Mouse (Mus musculus) midbrain, embryonic 12.5 days (tissue): ENCODE results near the gene Repin1. TPM values are rescaled to one million over a fixed set of nuclear protein-coding genes. Genes with fewer than 3 reads are reported as not detected.
A peak's percentile ranks its signal among the peaks of the same experiment; 100 is the strongest.

Source experiments
- ATAC-seq: fragments of 200-750 bp; cut with Nextera tagmentation; 2 replicates; pipeline ENCODE4 v1.8.0; 2017; ENCODE audit warnings: low read depth, moderate TSS enrichment, moderate library complexity; ENCODE audit not compliant: low FRiP score
- H3K27ac ChIP-seq: fragments of 300-500 bp; sonication (generic); replicated peaks from 2 replicates; pipeline ENCODE4 v1.5.1; 2016; ENCODE audit warnings: mild to moderate bottlenecking
- H3K27me3 ChIP-seq: fragments of 300-500 bp; sonication (generic); 2 replicates; pipeline ENCODE4 v1.6.1; 2016; ENCODE audit warnings: mild to moderate bottlenecking
- H3K36me3 ChIP-seq: fragments of 300-500 bp; sonication (generic); 2 replicates; pipeline ENCODE4 v1.6.1; 2016
- H3K4me1 ChIP-seq: fragments of 300-500 bp; sonication (generic); 2 replicates; pipeline ENCODE4 v1.6.1; 2016
- H3K4me2 ChIP-seq: fragments of 300-500 bp; sonication (generic); replicated peaks from 2 replicates; pipeline ENCODE4 v1.6.1; 2016; ENCODE audit warnings: mild to moderate bottlenecking, moderate library complexity
- H3K4me3 ChIP-seq: fragments of 300-500 bp; sonication (generic); 2 replicates; pipeline ENCODE4 v1.5.1; 2016; ENCODE audit warnings: mild to moderate bottlenecking
- H3K9ac ChIP-seq: fragments of 300-500 bp; sonication (generic); replicated peaks from 2 replicates; pipeline ENCODE4 v1.6.1; 2016; ENCODE audit warnings: mild to moderate bottlenecking, moderate library complexity
- H3K9me3 ChIP-seq: fragments of 300-500 bp; sonication (generic); 2 replicates; pipeline ENCODE4 v1.6.1; 2016; ENCODE audit warnings: mild to moderate bottlenecking
- WGBS: fragments of 180-500 bp; shearing (Covaris S2); methylation state at CpG from one replicate; pipeline ENCODE4 v1.1.7; 2016; 5-methylcytosine and 5-hydroxymethylcytosine counted together
- polyA plus RNA-seq: library from polyadenylated mRNA; unstranded; fragments of >200 nt; fragmentation: Nextera tagmentation; extraction: Ambion mirVana; gene quantifications from 2 replicates; pipeline ENCODE4 v1.2.1, GENCODE M21; 2016

Gene Repin1
- polyA plus RNA-seq, 1 experiment from 2014 or later = 54.1 TPM

DNA sequence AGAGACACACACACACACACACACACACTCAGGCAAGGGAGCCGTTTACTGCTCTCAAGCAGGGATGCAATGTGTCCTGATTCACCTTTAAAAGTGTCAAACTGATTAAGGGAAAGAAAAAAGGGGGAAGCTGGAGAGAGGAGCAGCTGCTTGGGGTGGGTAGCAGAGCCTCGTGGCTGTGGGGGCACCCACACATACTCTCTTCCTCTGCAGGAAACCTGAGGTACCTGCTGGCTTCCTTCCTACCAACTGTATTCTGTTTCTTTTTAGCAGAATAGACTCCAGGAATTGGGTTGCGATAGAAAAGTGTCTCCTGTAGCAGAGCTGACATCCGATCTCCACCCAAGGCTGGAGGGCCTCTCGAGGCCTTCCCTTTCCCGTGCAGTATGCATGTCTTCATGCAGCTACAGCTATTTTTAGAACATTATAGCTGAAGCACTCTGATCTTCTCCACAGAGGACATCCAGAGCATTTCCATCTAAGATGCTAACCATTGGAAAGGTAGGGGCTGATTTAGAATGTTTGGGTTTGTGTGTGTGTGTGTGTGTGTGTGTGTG lies 4.4 kb upstream of the Repin1 start, which contains the start of gene Gm45021:
Gm45021 (plus strand) TSS at position 417 of the 557 bp plus-strand sequence.
- no peaks in the 10 kb centered on the region for H3K9me3 ChIP-seq
- no peak within 1 kb of the TSS for H3K9ac ChIP-seq
- 0 out of 2 replicates have a peak, but pooled peaks cover 6% of the 10 kb centered on the region for H3K4me1 ChIP-seq
- H3K27ac ChIP-seq = no peak within 1 kb of the TSS
- 72% methylated on average over 6 of the region's 6 CpGs for WGBS
- no peak within 1 kb of the TSS for H3K4me2 ChIP-seq
- no peak within 1 kb of the TSS for H3K4me3 ChIP-seq
- no peaks in the 10 kb centered on the region for H3K27me3 ChIP-seq
- ATAC-seq = no peak
- no peaks in the 10 kb centered on the region for H3K36me3 ChIP-seq

DNA sequence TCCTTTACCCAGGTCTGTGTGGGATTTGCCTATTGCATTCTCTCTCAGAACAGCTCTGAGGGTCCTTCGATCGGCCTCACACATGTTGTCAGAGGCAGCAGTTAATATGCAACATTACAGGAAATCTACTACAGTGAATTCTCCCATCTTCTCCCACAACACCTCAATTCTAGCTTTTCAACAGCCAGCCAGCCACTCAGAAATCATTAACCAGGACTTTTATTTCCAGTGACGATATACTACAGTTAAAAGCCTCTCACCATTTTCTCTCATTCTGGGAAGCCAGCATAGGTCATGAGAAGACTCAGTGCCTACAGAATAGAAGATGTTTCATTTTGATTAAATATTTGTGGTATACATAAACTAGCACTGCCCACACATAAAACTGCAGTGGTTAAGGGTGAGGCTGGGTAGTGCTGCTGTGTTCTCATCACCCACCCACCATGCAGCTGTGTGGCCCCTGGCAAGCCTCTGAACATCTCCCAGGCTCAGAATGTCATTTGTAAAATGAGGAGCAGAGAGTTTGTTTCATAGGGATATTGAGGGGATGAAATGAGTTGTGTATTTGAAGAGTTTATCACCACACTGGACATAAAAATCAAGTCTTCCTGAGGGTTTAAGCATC lies 2.4 kb upstream of the Repin1 start:
- no peak overlapping the region for H3K4me2 ChIP-seq
- H3K9ac ChIP-seq = no peak overlapping the region
- WGBS = 92% methylated on average over 3 of the region's 3 CpGs
- H3K4me1 ChIP-seq = peaks cover 17% of the 10 kb centered on the region
- H3K36me3 ChIP-seq = peaks cover 8% of the 10 kb centered on the region
- no peak for ATAC-seq
- H3K9me3 ChIP-seq = peaks cover 3% of the 10 kb centered on the region; the same call in 1 of the 2 replicates
- no peaks in the 10 kb centered on the region for H3K27me3 ChIP-seq
- H3K27ac ChIP-seq = no peak overlapping the region
- no peak overlapping the region for H3K4me3 ChIP-seq

DNA sequence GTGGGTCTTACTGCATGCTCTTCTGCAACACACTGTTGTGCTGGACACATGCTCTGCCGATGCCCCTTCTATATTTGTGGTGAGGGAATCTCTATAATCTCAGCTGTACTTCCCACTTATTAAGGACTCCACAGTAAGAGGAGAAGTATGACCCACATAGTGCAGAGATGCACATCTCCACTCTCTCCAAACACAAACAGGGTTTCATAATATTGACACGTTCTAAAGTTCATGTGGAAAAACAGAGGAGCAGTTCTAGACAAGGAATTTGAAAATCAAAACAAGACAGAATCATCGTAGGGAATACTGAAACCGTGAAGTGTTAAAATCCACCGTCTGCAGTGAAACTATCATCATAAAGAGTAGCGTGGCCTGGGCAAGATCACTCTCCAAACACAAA lies 1.8 kb upstream of the Repin1 start:
- H3K27me3 ChIP-seq = no peaks in the 10 kb centered on the region
- peaks cover 17% of the 10 kb centered on the region for H3K4me1 ChIP-seq
- H3K4me3 ChIP-seq = no peak overlapping the region
- H3K9me3 ChIP-seq = peaks cover 7% of the 10 kb centered on the region
- no peak for ATAC-seq
- no peak overlapping the region for H3K4me2 ChIP-seq
- H3K36me3 ChIP-seq = peaks cover 13% of the 10 kb centered on the region
- no peak overlapping the region for H3K9ac ChIP-seq
- 91% methylated on average over 6 of the region's 6 CpGs for WGBS
- no peak overlapping the region for H3K27ac ChIP-seq

DNA sequence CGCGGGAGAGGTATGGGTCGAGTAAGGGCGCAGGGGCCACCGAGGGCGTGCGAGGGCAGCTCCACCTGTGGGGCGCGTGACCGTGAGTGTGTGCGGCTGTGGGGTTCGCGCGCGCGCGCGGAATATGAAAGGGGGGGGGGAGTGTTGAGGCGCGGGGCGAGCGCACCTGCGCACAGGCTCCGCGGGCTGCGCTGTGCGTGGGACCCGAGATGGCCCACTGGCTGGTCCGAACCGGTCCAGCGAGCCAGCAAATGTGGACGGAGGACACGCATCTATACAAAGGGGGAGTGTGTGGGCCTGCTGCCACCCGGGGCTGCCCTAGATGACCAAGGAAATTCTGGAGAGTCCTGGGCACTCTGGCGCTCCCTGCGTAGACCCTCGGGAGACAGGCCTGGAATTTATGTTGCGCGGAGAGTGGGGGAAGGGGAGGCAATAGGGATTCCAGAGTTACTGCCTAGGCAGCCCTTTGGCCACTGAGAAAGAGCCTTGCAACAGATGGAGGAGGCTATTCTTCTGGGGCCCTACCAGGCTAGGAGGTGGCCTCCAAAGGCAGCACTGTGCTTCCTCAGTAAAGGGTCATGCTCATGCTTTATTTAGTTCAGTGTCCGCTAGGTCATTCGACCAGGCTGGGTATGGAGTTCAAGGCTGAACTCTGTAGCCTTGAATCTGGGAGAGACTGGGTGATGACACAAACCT lies 508 bp downstream of the Repin1 start:
- peak overlapping the region; percentile 85 for H3K4me3 ChIP-seq
- H3K27me3 ChIP-seq = no peaks in the 10 kb centered on the region
- H3K4me1 ChIP-seq = peaks cover 17% of the 10 kb centered on the region
- H3K4me2 ChIP-seq = peak overlapping the region; percentile 82
- ATAC-seq = peak; percentile 72
- peaks cover 37% of the 10 kb centered on the region for H3K36me3 ChIP-seq
- H3K9me3 ChIP-seq = peaks cover 16% of the 10 kb centered on the region
- peak overlapping the region; percentile 91 for H3K27ac ChIP-seq
- under 1% methylated on average over 41 of the region's 41 CpGs for WGBS
- peak overlapping the region; percentile 88 for H3K9ac ChIP-seq

DNA sequence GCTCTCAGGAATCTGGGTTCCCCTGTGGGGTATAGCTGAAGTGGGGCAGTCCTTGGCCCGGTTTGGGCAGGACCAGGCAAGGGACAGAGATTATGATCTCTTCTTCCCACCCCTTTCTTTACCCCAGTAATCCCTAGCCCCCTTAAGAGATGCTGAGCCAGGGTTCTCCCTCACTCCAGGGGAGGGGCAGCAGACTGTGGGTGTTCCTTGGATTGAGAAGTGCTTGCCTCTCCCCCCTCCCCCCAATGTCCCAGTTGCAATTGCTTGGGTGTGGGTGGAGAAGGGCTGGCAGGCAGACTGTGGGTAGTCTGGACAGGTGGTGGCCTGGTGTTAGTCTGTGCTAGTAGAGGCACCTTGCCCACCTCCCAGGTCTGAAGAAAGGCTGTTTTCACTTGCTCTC lies 1.6 kb downstream of the Repin1 start:
- no peak overlapping the region for H3K27ac ChIP-seq
- H3K9ac ChIP-seq = peak overlapping the region; percentile 88
- WGBS = 60% methylated on average over 1 of the region's 1 CpGs

DNA sequence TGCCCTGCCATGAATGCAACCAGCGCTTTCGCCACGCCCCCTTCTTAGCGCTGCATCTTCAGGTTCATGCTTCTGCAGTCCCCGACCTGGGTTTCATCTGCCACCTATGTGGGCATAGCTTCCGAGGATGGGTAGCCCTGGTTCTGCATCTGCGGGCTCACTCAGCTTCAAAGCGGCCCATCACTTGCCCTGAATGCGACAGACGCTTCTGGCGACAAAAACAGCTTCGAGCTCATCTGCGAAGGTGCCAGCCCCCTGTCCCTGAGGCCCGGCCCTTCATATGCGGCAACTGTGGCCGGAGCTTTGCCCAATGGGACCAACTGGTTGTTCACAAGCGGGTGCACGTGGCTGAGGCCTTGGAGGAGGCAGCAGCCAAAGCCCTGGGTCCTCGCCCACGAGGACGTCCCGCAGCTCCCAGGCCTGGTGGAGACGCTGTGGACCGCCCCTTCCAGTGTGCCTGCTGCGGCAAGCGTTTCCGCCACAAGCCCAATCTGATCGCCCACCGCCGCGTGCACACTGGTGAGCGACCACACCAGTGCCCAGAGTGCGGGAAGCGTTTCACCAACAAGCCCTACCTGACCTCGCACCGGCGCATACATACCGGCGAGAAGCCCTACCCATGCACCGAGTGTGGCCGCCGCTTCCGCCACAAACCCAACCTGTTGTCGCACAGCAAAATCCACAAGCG lies 3.0 kb downstream of the Repin1 start:
- H3K4me3 ChIP-seq = no peak overlapping the region
- peaks cover 24% of the 10 kb centered on the region for H3K4me1 ChIP-seq
- no peaks in the 10 kb centered on the region for H3K27me3 ChIP-seq
- H3K27ac ChIP-seq = no peak overlapping the region
- peaks cover 16% of the 10 kb centered on the region for H3K9me3 ChIP-seq
- no peak overlapping the region for H3K9ac ChIP-seq
- no peak overlapping the region for H3K4me2 ChIP-seq
- WGBS = 96% methylated on average over 45 of the region's 45 CpGs
- peaks cover 48% of the 10 kb centered on the region for H3K36me3 ChIP-seq
- no peak for ATAC-seq

More for the DNA sequence above, 1.6 kb downstream of the Repin1 start:
- Histone ChIP-seq H3K4me3 (peak overlapping the region; percentile 85), H3K4me1 (peaks cover 17% of the 10 kb centered on the region), H3K4me2 (peak overlapping the region; percentile 82), H3K9me3 (peaks cover 16% of the 10 kb centered on the region), H3K27me3 (no peaks in the 10 kb centered on the region), H3K36me3 (peaks cover 48% of the 10 kb centered on the region)
- ATAC-seq = no peak

DNA sequence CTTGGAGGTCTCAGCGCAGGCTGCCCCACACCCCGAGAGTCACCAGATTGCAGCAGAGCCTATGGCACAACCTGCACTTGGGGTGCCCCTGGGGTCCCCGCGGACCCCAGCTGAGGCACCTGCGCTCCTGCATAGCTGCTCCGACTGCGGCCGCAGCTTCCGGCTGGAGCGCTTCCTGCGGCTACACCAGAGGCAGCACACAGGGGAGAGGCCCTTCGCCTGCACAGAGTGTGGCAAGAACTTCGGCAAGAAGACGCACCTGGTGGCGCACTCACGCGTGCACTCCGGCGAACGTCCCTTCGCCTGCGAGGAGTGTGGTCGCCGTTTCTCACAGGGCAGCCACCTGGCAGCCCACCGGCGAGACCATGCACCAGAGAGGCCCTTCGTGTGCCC lies 3.5 kb downstream of the Repin1 start:
- no peak for ATAC-seq
- no peaks in the 10 kb centered on the region for H3K27me3 ChIP-seq
- 96% methylated on average over 27 of the region's 27 CpGs for WGBS
- no peak overlapping the region for H3K9ac ChIP-seq
- H3K4me1 ChIP-seq = peaks cover 24% of the 10 kb centered on the region
- no peak overlapping the region for H3K4me3 ChIP-seq
- peaks cover 16% of the 10 kb centered on the region for H3K9me3 ChIP-seq
- H3K4me2 ChIP-seq = no peak overlapping the region
- H3K36me3 ChIP-seq = peaks cover 48% of the 10 kb centered on the region
- no peak overlapping the region for H3K27ac ChIP-seq

DNA sequence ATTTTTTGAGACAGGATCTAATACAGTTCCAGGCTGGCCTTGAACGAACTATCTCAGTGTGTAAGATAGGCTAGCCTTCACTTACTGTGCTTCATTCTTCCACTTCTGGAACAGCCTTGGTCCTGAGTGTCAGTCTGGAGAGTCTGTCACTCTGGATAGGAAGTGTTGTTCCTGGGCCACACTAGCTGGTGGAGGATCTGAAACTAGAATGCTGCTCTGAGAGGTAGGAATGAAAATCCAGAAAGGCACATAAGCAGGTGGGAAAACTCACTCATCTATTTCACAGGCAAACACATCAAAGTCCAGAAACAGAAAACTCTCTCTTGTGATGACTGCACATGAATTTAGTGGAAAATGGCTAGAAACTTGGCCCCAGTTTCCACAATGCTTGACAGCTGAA lies 6.9 kb downstream of the Repin1 start:
- H3K27me3 ChIP-seq = no peaks in the 10 kb centered on the region
- peaks cover 14% of the 10 kb centered on the region for H3K4me1 ChIP-seq
- WGBS = 92% methylated on average over 1 of the region's 1 CpGs
- no peak overlapping the region for H3K4me3 ChIP-seq
- no peak overlapping the region for H3K4me2 ChIP-seq
- H3K9ac ChIP-seq = 0 out of 2 replicates have a peak overlapping the region, but pooled peaks have one; percentile 84
- no peak for ATAC-seq
- peaks cover 16% of the 10 kb centered on the region for H3K9me3 ChIP-seq
- H3K36me3 ChIP-seq = peaks cover 47% of the 10 kb centered on the region
- no peak overlapping the region; the same call in 1 of the 2 replicates for H3K27ac ChIP-seq

DNA sequence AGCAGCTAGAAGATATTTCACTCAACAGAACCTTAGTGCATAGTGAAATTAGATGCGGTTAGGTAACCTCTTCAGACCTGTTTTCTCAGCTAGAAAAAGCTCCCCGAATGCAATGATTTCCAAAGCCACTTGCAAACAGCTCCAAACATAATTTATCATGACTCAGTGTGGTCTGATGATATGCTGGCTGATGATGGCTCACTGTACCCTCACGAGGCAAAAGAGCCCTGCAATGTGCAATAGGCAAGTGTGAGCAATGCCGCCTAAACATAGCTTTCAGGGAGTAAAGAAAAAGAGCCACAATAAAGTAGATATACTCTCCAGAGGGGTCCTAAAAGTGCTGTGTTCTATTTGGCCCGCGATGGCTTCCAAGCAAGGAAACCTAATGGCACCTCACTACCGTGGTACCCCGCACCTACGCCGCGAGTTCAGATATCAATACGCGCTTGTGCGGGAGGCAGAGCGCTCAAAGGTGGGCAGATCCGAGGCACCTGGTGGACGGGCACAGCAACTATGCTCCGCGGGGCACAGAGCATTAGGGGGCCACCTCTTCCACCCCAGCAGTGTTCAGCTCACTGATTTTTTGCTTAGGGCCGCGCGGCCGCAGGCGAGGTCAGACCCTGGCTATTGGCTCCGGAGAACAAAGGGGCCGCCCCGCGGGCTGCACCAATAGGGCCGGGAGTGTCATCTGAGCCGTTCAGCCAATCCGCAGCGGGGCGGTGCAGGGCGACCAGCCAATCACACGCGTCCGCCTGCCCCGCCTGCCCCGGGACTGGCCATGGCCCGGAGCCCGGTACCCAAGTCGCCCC lies 7.8 kb downstream of the Repin1 start, which contains the start of gene Zfp775:
Zfp775 (plus strand) TSS at position 793 of the 809 bp plus-strand sequence.
- WGBS = 5% methylated on average over 42 of the region's 42 CpGs
- peak; percentile 100 for ATAC-seq
- Histone ChIP-seq H3K9ac (peak within 1 kb of the TSS; percentile 84), H3K4me2 (peak within 1 kb of the TSS; percentile 73), H3K4me3 (peak within 1 kb of the TSS; percentile 71), H3K4me1 (peaks cover 14% of the 10 kb centered on the region), H3K36me3 (peaks cover 38% of the 10 kb centered on the region), H3K27ac (peak within 1 kb of the TSS; percentile 89), H3K27me3 (no peaks in the 10 kb centered on the region), H3K9me3 (peaks cover 12% of the 10 kb centered on the region)

DNA sequence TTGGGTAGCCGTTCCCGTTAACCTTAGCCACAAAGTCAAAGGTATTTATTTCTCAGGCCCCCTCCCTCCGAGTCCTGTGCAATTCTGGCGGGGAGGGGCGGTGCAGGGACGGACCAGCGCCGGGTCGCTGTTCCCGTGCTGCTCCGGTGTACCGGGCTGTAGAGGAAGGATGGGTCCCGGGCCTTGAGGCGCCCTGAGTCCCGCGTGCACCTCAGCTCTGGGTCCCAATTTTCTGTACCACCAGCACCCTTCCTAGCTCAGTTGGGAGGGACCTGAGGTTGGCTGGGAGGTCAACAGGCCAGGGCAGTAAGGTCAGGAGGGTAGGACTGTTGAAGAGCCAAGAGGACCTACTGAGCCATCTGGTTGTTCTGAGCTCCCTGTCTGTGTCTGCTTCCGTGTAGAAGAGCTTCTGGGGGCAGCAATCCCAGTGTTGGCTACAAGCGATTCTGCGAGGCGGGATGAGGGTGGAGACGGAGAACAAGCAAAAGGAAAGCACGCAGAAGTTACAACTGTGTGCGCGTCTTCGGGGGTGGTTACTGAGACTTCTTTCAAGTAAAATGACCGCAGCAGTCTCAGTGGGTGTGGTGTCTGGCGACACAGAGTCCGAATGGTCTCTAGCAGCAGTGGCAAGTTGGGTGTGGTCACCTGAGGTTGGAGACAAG lies 8.5 kb downstream of the Repin1 start:
- WGBS = 2% methylated on average over 28 of the region's 28 CpGs
- ATAC-seq = peak; percentile 83
- H3K4me2 ChIP-seq = peak overlapping the region; percentile 73
- peak overlapping the region; percentile 84 for H3K9ac ChIP-seq
- H3K27ac ChIP-seq = peak overlapping the region; percentile 89
- H3K9me3 ChIP-seq = peaks cover 6% of the 10 kb centered on the region
- H3K4me3 ChIP-seq = peak overlapping the region; percentile 71
- H3K4me1 ChIP-seq = peaks cover 14% of the 10 kb centered on the region
- no peaks in the 10 kb centered on the region for H3K27me3 ChIP-seq
- peaks cover 31% of the 10 kb centered on the region for H3K36me3 ChIP-seq

DNA sequence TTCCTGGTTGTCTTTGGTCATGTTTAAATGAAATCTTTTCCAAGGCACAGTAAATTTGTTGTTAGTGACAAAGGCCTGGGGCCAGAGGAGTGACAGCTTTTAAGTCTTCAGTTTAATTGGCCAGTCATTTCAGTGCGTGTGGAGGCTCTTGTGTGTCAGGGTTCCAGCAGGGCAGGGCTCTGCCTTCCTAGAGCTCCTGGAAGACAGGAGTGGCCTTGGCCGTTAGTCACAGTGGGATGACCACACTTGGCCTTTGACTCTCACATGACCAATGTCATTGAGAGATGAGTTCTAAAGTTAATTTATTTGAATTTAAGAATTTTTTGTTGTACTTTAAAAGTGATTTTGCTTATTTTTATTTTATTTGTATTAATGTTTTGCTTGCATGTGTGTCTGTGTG lies 14.4 kb downstream of the Repin1 start:
- Histone ChIP-seq H3K4me2 (no peak overlapping the region), H3K27me3 (no peaks in the 10 kb centered on the region), H3K36me3 (peaks cover 10% of the 10 kb centered on the region), H3K9ac (no peak overlapping the region), H3K27ac (no peak overlapping the region), H3K4me3 (no peak overlapping the region), H3K4me1 (no peaks in the 10 kb centered on the region), H3K9me3 (no peaks in the 10 kb centered on the region)
- 75% methylated on average over 2 of the region's 2 CpGs for WGBS
- no peak for ATAC-seq
